ENCODE assay signal across 10 mouse cellular contexts in genomic region chr4:126275681-126276131, GRCm38 (mm10). TPM values are rescaled to one million over a fixed set of nuclear protein-coding genes. Genes with fewer than 3 reads are reported as not detected.
A peak's percentile ranks its signal among the peaks of the same experiment; 100 is the strongest.
DNase-seq lines count a peak whose midpoint lies in the region; ATAC-seq and TF ChIP-seq lines count a peak whose summit lies in the region.
"Had no signal": no experiment of that assay in that cellular context is flagged by ENCODE, and none has a peak within 500 bp of the region (broad histone marks: within the 10 kb centered on the region; RNA-seq: fewer than 3 reads in every experiment).

No protein-coding gene starts in this region.

- 91% methylated on average over 13 of the region's 13 CpGs for WGBS in forebrain, embryonic 13.5 days

- peaks cover 35% of the 10 kb centered on the region for H3K36me3 ChIP-seq in forebrain, embryonic 13.5 days (ENCODE audit: poor library complexity, severe bottlenecking)

- intact Hi-C loops in gastrocnemius, adult 2 months (cut with DNase I): no loop called here

- H3K27me3 ChIP-seq in forebrain, embryonic 13.5 days: no peaks in the 10 kb centered on the region
- H3K27me3 ChIP-seq: midbrain, embryonic 15.5 days had no signal

- H3K4me3 ChIP-seq in gastrocnemius, adult 2 months: no peak overlapping the region
- no peak overlapping the region for H3K4me3 ChIP-seq in forebrain, embryonic 13.5 days
- H3K4me3 ChIP-seq: midbrain, embryonic 15.5 days had no signal

- peaks cover 11% of the 10 kb centered on the region; the same call in 1 of the 2 replicates for H3K4me1 ChIP-seq in forebrain, embryonic 13.5 days

- peak; percentile 29; the same call in 1 of the 2 replicates for ATAC-seq in cerebellum, adult (ENCODE audit: insufficient number of reproducible peaks, low FRiP score, low TSS enrichment)
- no peak for ATAC-seq in forebrain, embryonic 13.5 days
- ATAC-seq: midbrain, embryonic 15.5 days had no signal

- H3K9ac ChIP-seq in forebrain, embryonic 13.5 days: no peak overlapping the region
- H3K9ac ChIP-seq: lung, embryonic 14.5 days; midbrain, embryonic 15.5 days had no signal

- peak; percentile 55 for DNase-seq in gastrocnemius, adult 2 months
- DNase-seq in gastrocnemius, postnatal 10 days: no peak
- peak; percentile 66 to 72 for DNase-seq in kidney, postnatal 4 days
- no peak for DNase-seq in kidney, postnatal 36 days
- DNase-seq in heart, adult 9 months (ENCODE audit: low spot score in 2 of 2): peak; percentile 53 to 57
- DNase-seq in retina, postnatal 1 day: no peak
- DNase-seq: lung, embryonic 14.5 days had no signal

- no peak overlapping the region for H3K4me2 ChIP-seq in forebrain, embryonic 13.5 days
- H3K4me2 ChIP-seq: lung, embryonic 14.5 days; midbrain, embryonic 15.5 days had no signal

- TF ChIP-seq CTCF in gastrocnemius, adult 2 months (IDR thresholded peaks at IDR 0.05): no peak

- H3K27ac ChIP-seq in gastrocnemius, adult 2 months: peak overlapping the region; percentile 53
- no peak overlapping the region for H3K27ac ChIP-seq in forebrain, embryonic 13.5 days
- H3K27ac ChIP-seq: midbrain, embryonic 15.5 days had no signal

- H3K9me3 ChIP-seq in forebrain, embryonic 13.5 days (replicated peaks): no peaks in the 10 kb centered on the region
- H3K9me3 ChIP-seq: midbrain, embryonic 15.5 days had no signal

RNA-seq across cellular contexts. Expression of gene Col8a2, which starts 10.9 kb away (rescaled TPM):
- total RNA-seq in gastrocnemius, adult 2 months (2021): 1 to 10 TPM in 1 of 2 experiments, under 1 TPM in 1; 0.74 to 6.0 TPM
- 1 to 10 TPM; 5.7 to 5.9 TPM for total RNA-seq in gastrocnemius, postnatal 10 days (2021)
- polyA plus RNA-seq in forebrain, embryonic 13.5 days (2015; fragmentation: Nextera tagmentation; extraction: Ambion mirVana): 0.96 and 1.4 TPM in 2 replicates

RNA-seq across cellular contexts. Expression of gene Trappc3, which starts 13.6 kb away (rescaled TPM):
- total RNA-seq in gastrocnemius, adult 2 months (2021): 10 to 100 TPM; 18.6 to 24.3 TPM
- 10 to 100 TPM; 25.7 to 29.2 TPM for total RNA-seq in gastrocnemius, postnatal 10 days (2021)
- polyA plus RNA-seq in forebrain, embryonic 13.5 days (2015; fragmentation: Nextera tagmentation; extraction: Ambion mirVana): 141 and 143 TPM in 2 replicates

RNA-seq across cellular contexts. Expression of gene Map7d1, which starts 19.6 kb away (rescaled TPM):
- total RNA-seq in gastrocnemius, adult 2 months (2021): 100 to 1,000 TPM; 177 to 199 TPM
- total RNA-seq in gastrocnemius, postnatal 10 days (2021): 100 to 1,000 TPM; 209 to 239 TPM
- polyA plus RNA-seq in forebrain, embryonic 13.5 days (2015; fragmentation: Nextera tagmentation; extraction: Ambion mirVana): 53.5 and 58.2 TPM in 2 replicates

RNA-seq across cellular contexts. Expression of gene Adprhl2, which starts 45.8 kb away (rescaled TPM):
- 1 to 10 TPM; 9.3 to 9.5 TPM for total RNA-seq in gastrocnemius, adult 2 months (2021)
- 10 to 100 TPM; 12.9 to 15.7 TPM for total RNA-seq in gastrocnemius, postnatal 10 days (2021)
- 70.9 and 81.6 TPM in 2 replicates for polyA plus RNA-seq in forebrain, embryonic 13.5 days (2015; fragmentation: Nextera tagmentation; extraction: Ambion mirVana)

RNA-seq across cellular contexts. Expression of gene Tekt2, which starts 49.8 kb away (rescaled TPM):
- total RNA-seq in gastrocnemius, adult 2 months (2021): under 1 TPM in 1 of 2 experiments, not detected in 1; 0.64 TPM
- 1 to 10 TPM in 1 of 2 experiments, under 1 TPM in 1; 0.80 to 1.5 TPM for total RNA-seq in gastrocnemius, postnatal 10 days (2021)
- 10.0 and 11.2 TPM in 2 replicates for polyA plus RNA-seq in forebrain, embryonic 13.5 days (2015; fragmentation: Nextera tagmentation; extraction: Ambion mirVana)

Comparison
In these comparisons a context has a peak if more than half of its experiments do, and no peak if none do; other contexts are left out.
1. DNase-seq: peak in gastrocnemius, adult 2 months (single experiment), kidney, postnatal 4 days (2 of 2) and heart, adult 9 months (2 of 2); none in gastrocnemius, postnatal 10 days (single experiment), kidney, postnatal 36 days (0 of 2) and retina, postnatal 1 day (single experiment).